Mouse (Mus musculus) yolk sac, embryonic 10.5 days (tissue): ENCODE measurements around the gene Masp2.

Experiments
- DNase-seq: peaks from one replicate; pipeline ENCODE4 v3.0.0-alpha.2; 2017; ENCODE audit warnings: low spot score

Masp2 gene

GRCm38 (mm10) chr4:148602357-148603120 lies at the start of gene Masp2:
Gene Masp2, plus strand, starts transcription at chr4:148602554.
- DNase-seq: no peak

- DNase-seq: no peak
Observed at GRCm38 (mm10) chr4:148557766-148558165, 44.6 kb upstream of the Masp2 start.

- DNase-seq: peak; percentile 91
Observed at GRCm38 (mm10) chr4:148558297-148559000, 43.9 kb upstream of the Masp2 start, which contains the start of gene Exosc10. Gene Exosc10, plus strand, starts transcription at chr4:148558429.

- DNase-seq: no peak
Observed at GRCm38 (mm10) chr4:148562676-148563075, 39.7 kb upstream of the Masp2 start.

GRCm38 (mm10) chr4:148563595-148563994 lies 38.8 kb upstream of the Masp2 start:
- no peak for DNase-seq

GRCm38 (mm10) chr4:148570138-148570537 lies 32.2 kb upstream of the Masp2 start:
- no peak for DNase-seq

- DNase-seq: no peak
Observed at GRCm38 (mm10) chr4:148570693-148571295, 31.6 kb upstream of the Masp2 start.

- DNase-seq: no peak
Observed at GRCm38 (mm10) chr4:148573222-148573621, 29.1 kb upstream of the Masp2 start.

GRCm38 (mm10) chr4:148580765-148581164 lies 21.6 kb upstream of the Masp2 start:
- DNase-seq: no peak

GRCm38 (mm10) chr4:148581422-148581821 lies 20.9 kb upstream of the Masp2 start:
- no peak for DNase-seq

- DNase-seq: no peak
Observed at GRCm38 (mm10) chr4:148583257-148583656, 19.1 kb upstream of the Masp2 start.

GRCm38 (mm10) chr4:148586648-148587047 lies 15.7 kb upstream of the Masp2 start:
- no peak for DNase-seq

GRCm38 (mm10) chr4:148588793-148589192 lies 13.6 kb upstream of the Masp2 start:
- no peak for DNase-seq

GRCm38 (mm10) chr4:148589565-148589964 lies 12.8 kb upstream of the Masp2 start:
- peak; percentile 41 for DNase-seq

GRCm38 (mm10) chr4:148590421-148591170 lies 11.8 kb upstream of the Masp2 start:
- DNase-seq: no peak

GRCm38 (mm10) chr4:148591171-148591630 lies 11.2 kb upstream of the Masp2 start, which contains the start of gene Srm:
Gene Srm, plus strand, starts transcription at chr4:148591503.
- DNase-seq: peak; percentile 98

GRCm38 (mm10) chr4:148591637-148592380 lies 10.5 kb upstream of the Masp2 start:
- no peak for DNase-seq

GRCm38 (mm10) chr4:148593996-148594395 lies 8.4 kb upstream of the Masp2 start:
- DNase-seq: no peak

- no peak for DNase-seq
Observed at GRCm38 (mm10) chr4:148595916-148596315, 6.4 kb upstream of the Masp2 start.

- DNase-seq: no peak
Observed at GRCm38 (mm10) chr4:148596731-148597130, 5.6 kb upstream of the Masp2 start.

- DNase-seq: no peak
Observed at GRCm38 (mm10) chr4:148598826-148599225, 3.5 kb upstream of the Masp2 start.
